Mouse (Mus musculus): ENCODE measurements around the gene Havcr2. TPM values are rescaled to one million over a fixed set of nuclear protein-coding genes. Genes with fewer than 3 reads are reported as not detected.

The Havcr2 gene
- total and polyA plus RNA-seq, 3 experiments: 0.27 to 0.60 TPM; not detected in 1

- no peak overlapping the region for H3K4me2 ChIP-seq (ENCODE audit: insufficient read depth, low read depth, poor library complexity, severe bottlenecking)
- in situ Hi-C loops (cut with MboI; ENCODE audit: low pct_ligation_motif_present, low pct_unique_long_range_greater_than_20kb, low sequenced_read_pairs): no loop called here
- peaks cover 0 to 3% of the 10 kb centered on the region in 2 experiments; a peak in 1 of 4 replicates for H3K4me1 ChIP-seq (ENCODE audit: control insufficient read depth in 1 of 2, insufficient read depth in 2 of 2)
- no peak for TF ChIP-seq RAD21 (IDR thresholded peaks at IDR 0.05; ENCODE audit: low read depth, low read length)
- TF ChIP-seq ZC3H11A (IDR thresholded peaks at IDR 0.05; ENCODE audit: low read depth, low read length): no peak
- no peak for TF ChIP-seq NRF1 (IDR thresholded peaks at IDR 0.05; ENCODE audit: low read depth, low read length)
- TF ChIP-seq JUND (conservative IDR thresholded peaks at IDR 0.05; ENCODE audit: low read depth, low read length): no peak
- no peak for TF ChIP-seq CTCF (conservative IDR thresholded peaks at IDR 0.05 in 1 of 2, IDR thresholded peaks at IDR 0.05 in 1 of 2; ENCODE audit: low read depth in 2 of 2, low read length in 2 of 2)
- TF ChIP-seq POLR2AphosphoS2 (IDR thresholded peaks at IDR 0.05; ENCODE audit: low read depth, low read length): no peak
- no peak for TF ChIP-seq BHLHE40 (IDR thresholded peaks at IDR 0.05; ENCODE audit: low read depth, low read length)
- TF ChIP-seq USF1 (IDR thresholded peaks at IDR 0.05; ENCODE audit: low read depth, low read length): no peak
- no peak for TF ChIP-seq ELF1 (IDR thresholded peaks at IDR 0.05; ENCODE audit: low read depth, low read length)
- TF ChIP-seq HCFC1 (IDR thresholded peaks at IDR 0.05; ENCODE audit: low read depth, low read length): no peak
- no peak for TF ChIP-seq KAT2A (IDR thresholded peaks at IDR 0.05; ENCODE audit: insufficient replicate concordance, low read length)
- no peak for TF ChIP-seq POLR2A (IDR thresholded peaks at IDR 0.05; ENCODE audit: low read depth, low read length)
- TF ChIP-seq MAZ (IDR thresholded peaks at IDR 0.05; ENCODE audit: low read depth, low read length): no peak
- TF ChIP-seq MYC (IDR thresholded peaks at IDR 0.05; ENCODE audit: low read depth, low read length): no peak
- TF ChIP-seq MEF2A (IDR thresholded peaks at IDR 0.05; ENCODE audit: borderline replicate concordance, low read depth, low read length): no peak
- no peak overlapping the region for H3K4me3 ChIP-seq (replicated peaks in 1 of 3; ENCODE audit: low read depth in 2 of 3, low read length in 2 of 3, poor library complexity in 1 of 3)
- no peaks in the 10 kb centered on the region for H3K36me3 ChIP-seq (replicated peaks in 1 of 2; ENCODE audit: control insufficient read depth in 1 of 2, insufficient read depth in 1 of 2, low read length in 1 of 2)
- H3K79me2 ChIP-seq (replicated peaks; ENCODE audit: control insufficient read depth, extremely low read depth, insufficient read depth, poor library complexity, severe bottlenecking): no peaks in the 10 kb centered on the region
- H3K9ac ChIP-seq (ENCODE audit: insufficient read depth, low read depth): no peak overlapping the region
- peaks cover under 1% of the 10 kb centered on the region for H3K9me3 ChIP-seq (replicated peaks; ENCODE audit: low read length)
- no peak overlapping the region for H3K27ac ChIP-seq (ENCODE audit: insufficient read depth, low read depth)
- no peaks in the 10 kb centered on the region for H3K27me3 ChIP-seq (replicated peaks)
- DNase-seq (ENCODE audit: extremely low read depth): no peak
- dilution Hi-C loops (cut with MboI; ENCODE audit: extremely low pct_ligation_motif_present, extremely low pct_unique_long_range_greater_than_20kb, low sequenced_read_pairs): no loop called here
Measured at GRCm38 (mm10) chr11:46480517-46480916, 25.8 kb downstream of the Havcr2 start.

GRCm38 (mm10) chr11:46488231-46488630 lies 33.5 kb downstream of the Havcr2 start:
- Histone ChIP-seq H3K4me2 (ENCODE audit: insufficient read depth, low read depth, poor library complexity, severe bottlenecking) (no peak overlapping the region), H3K9me3 (replicated peaks; ENCODE audit: low read length) (peaks cover 4% of the 10 kb centered on the region), H3K9ac (ENCODE audit: insufficient read depth, low read depth) (no peak overlapping the region), H3K4me3 (replicated peaks in 1 of 3; ENCODE audit: low read depth in 2 of 3, low read length in 2 of 3, poor library complexity in 1 of 3) (no peak overlapping the region), H3K4me1 (ENCODE audit: control insufficient read depth in 1 of 2, insufficient read depth in 2 of 2) (no peaks in the 10 kb centered on the region), H3K27me3 (replicated peaks) (no peaks in the 10 kb centered on the region), H3K79me2 (replicated peaks; ENCODE audit: control insufficient read depth, extremely low read depth, insufficient read depth, poor library complexity, severe bottlenecking) (no peaks in the 10 kb centered on the region), H3K36me3 (replicated peaks in 1 of 2; ENCODE audit: control insufficient read depth in 1 of 2, insufficient read depth in 1 of 2, low read length in 1 of 2) (no peaks in the 10 kb centered on the region), H3K27ac (ENCODE audit: insufficient read depth, low read depth) (no peak overlapping the region)
- dilution Hi-C loops (cut with MboI; ENCODE audit: extremely low pct_ligation_motif_present, extremely low pct_unique_long_range_greater_than_20kb, low sequenced_read_pairs) (no loop called here), in situ Hi-C loops (cut with MboI; ENCODE audit: low pct_ligation_motif_present, low pct_unique_long_range_greater_than_20kb, low sequenced_read_pairs) (no loop called here)
- TF ChIP-seq SMC3 (IDR thresholded peaks at IDR 0.05; ENCODE audit: low read depth, low read length) (peak; percentile 75), ETS1 (conservative IDR thresholded peaks at IDR 0.05; ENCODE audit: low read depth, low read length) (no peak), CTCF (conservative IDR thresholded peaks at IDR 0.05 in 1 of 2, IDR thresholded peaks at IDR 0.05 in 1 of 2; ENCODE audit: low read depth in 2 of 2, low read length in 2 of 2) (peak in 1 of 2 experiments; percentile 71; a peak in 2 of 4 replicates), RAD21 (IDR thresholded peaks at IDR 0.05; ENCODE audit: low read depth, low read length) (peak; percentile 73)
- DNase-seq (ENCODE audit: extremely low read depth): peak; percentile 11

All from CH12.LX (cell line).